Mouse (Mus musculus): ENCODE data around the gene Cct6b. TPM values are rescaled to one million over a fixed set of nuclear protein-coding genes. Genes with fewer than 3 reads are reported as not detected.
"Not testable (repeated sequence)": the region's sequence is repeated elsewhere in the genome, so short reads cannot be mapped to it uniquely, and the experiment has no call there.

Gene Cct6b
- polyA plus RNA-seq, 2 experiments from 2014 or later: 0.77 TPM; not detected in 1

- no peak for ATAC-seq
These were observed 64.2 kb downstream of the Cct6b start for GRCm38 (mm10) chr11:82699865-82700410.

GRCm38 (mm10) chr11:82695930-82696329, 68.2 kb downstream of the Cct6b start:
- ATAC-seq: no peak

- ATAC-seq: not testable (repeated sequence)
These were observed 69.2 kb downstream of the Cct6b start for GRCm38 (mm10) chr11:82694947-82695346.

GRCm38 (mm10) chr11:82692668-82693067, 71.5 kb downstream of the Cct6b start:
- no peak for ATAC-seq

- no peak for ATAC-seq
These were observed 73.6 kb downstream of the Cct6b start for GRCm38 (mm10) chr11:82690476-82690875.

GRCm38 (mm10) chr11:82687668-82688067, 76.5 kb downstream of the Cct6b start:
- no peak for ATAC-seq

GRCm38 (mm10) chr11:82684676-82685075, 79.4 kb downstream of the Cct6b start:
- no peak for ATAC-seq

GRCm38 (mm10) chr11:82683765-82684505, 80.2 kb downstream of the Cct6b start:
- no peak for ATAC-seq

- ATAC-seq: no peak
These were observed 85.6 kb downstream of the Cct6b start for GRCm38 (mm10) chr11:82678561-82678960.

Other genes starting within 250 kb of the Cct6b start
- gene Zfp830, start within 50 bp of the Cct6b start, polyA plus RNA-seq (2017; shearing (Covaris generic)): 10 to 100 TPM; 33.6 to 36.5 TPM
- 10 to 100 TPM; 16.0 to 20.8 TPM for gene Lig3, start 16.8 kb upstream of the Cct6b start, polyA plus RNA-seq (2017; shearing (Covaris generic))
- gene Rffl, start 106.9 kb upstream of the Cct6b start, polyA plus RNA-seq (2017; shearing (Covaris generic)): 10 to 100 TPM in 1 of 2 experiments, 1 to 10 TPM in 1; 8.6 to 10.2 TPM
- gene Rad51d, start 126.3 kb upstream of the Cct6b start, polyA plus RNA-seq (2017; shearing (Covaris generic)): 10 to 100 TPM; 26.7 to 35.3 TPM
- gene Fndc8, start 127.8 kb upstream of the Cct6b start, polyA plus RNA-seq (2017; shearing (Covaris generic)): under 1 TPM in 1 of 2 experiments, not detected in 1; 0.24 TPM
- gene Nle1, start 144.1 kb upstream of the Cct6b start, polyA plus RNA-seq (2017; shearing (Covaris generic)): 10 to 100 TPM; 44.3 to 71.1 TPM
- under 1 TPM in 1 of 2 experiments, not detected in 1; 0.12 TPM for gene Unc45b, start 146.2 kb upstream of the Cct6b start, polyA plus RNA-seq (2017; shearing (Covaris generic))
- 10 to 100 TPM; 30.3 to 39.4 TPM for gene Slfn5, start 187.0 kb upstream of the Cct6b start, polyA plus RNA-seq (2017; shearing (Covaris generic))
- gene Slfn9, start 227.5 kb upstream of the Cct6b start, polyA plus RNA-seq (2017; shearing (Covaris generic)): 10 to 100 TPM; 10.7 to 17.9 TPM

Data from CD4-positive, CD25-positive, alpha-beta regulatory T cell, adult 4 months (primary cell).